Mouse (Mus musculus) left cerebral cortex, adult 8-10 months (tissue): ENCODE data around the gene Plcd1. TPM values are rescaled to one million over a fixed set of nuclear protein-coding genes. Genes with fewer than 3 reads are reported as not detected.
A peak's percentile ranks its signal among the peaks of the same experiment; 100 is the strongest.

Source experiments
- DNase-seq, 2 experiments: peaks; one replicate each; pipeline ENCODE4 v3.0.0; 2022; ENCODE audit warnings: low spot score in 2 of 2
- total RNA-seq, 4 experiments: library from RNA; stranded (reverse); gene quantifications; 2 replicates each; pipeline ENCODE4 v1.2.4; 2022

The Plcd1 gene
- total RNA-seq, 4 experiments from 2014 or later = 13.4 to 15.3 (median 14.4) TPM

DNA sequence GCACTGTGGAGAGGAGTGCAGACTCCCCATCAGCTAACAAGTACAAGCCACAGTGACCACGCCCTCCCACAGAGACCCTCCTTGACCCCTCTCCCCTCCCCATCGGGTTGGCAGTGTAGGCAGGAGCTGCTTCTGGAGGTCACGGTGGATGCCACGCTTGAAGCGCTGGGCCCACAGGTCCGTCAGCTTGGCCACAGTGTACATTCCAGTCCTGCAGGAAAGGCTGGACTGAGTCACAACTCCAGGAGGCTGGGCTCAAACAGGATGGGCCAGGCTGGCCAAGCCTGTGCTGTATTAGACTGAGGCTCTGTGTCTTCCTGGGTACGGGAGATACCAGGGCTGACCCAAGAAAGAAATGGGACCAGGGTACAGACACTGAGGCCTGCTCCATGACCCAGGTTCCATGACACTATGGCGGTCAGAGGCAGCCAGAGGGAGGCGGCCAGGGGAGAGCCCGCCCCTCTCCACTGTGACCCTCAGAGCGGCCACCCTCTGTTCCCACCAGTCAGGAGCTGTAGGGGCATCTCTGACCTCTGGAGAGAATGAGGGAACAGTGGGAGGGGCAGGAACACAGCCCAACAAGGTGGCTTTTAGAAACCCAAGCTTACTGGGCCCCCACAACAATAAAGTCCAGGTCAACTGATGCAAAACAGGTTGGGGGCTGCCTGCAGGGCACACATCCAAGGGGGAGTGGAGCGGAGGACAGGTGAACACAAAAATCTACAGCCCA is 1.6 kb downstream of the Plcd1 start:
- no peak for DNase-seq

DNA sequence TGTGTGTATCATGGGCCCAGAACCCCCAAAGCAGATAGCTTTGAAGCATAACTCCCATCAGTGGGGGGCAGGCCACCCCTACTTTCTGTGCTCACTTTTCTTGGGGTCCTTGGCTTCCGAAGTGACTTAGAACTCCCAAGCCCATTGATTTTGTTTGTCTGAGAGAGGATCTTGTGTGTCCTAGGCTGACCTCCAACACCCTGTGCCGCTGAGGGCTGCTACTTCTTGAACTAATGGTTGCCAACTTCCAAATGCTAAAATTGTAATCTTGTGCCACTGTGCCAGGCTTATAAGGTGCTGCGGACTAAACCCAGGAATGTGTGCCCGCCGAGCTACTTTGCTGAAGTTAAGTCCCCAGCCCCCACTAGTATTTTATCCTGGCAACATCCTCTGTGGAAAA is 2.8 kb downstream of the Plcd1 start:
- no peak for DNase-seq

DNA sequence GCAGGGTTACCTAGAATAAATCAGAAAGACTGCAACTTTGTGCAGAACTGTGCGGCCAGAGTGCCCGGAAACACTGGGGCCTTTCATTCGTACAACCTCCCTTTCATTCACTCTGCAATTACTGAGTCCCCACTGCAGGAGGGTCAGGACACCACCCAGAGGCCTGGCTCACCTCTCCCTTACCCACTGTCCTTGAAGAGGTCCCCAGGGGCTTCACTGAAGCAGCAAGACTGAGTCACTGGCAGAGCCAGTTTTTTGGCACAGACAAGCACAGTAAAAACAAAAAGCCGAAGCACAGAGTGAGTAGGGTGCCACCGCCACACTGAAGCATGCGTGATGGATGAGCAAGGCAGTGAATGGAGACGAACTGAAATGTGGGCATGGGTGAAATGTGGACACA is 3.9 kb downstream of the Plcd1 start:
- DNase-seq = no peak

DNA sequence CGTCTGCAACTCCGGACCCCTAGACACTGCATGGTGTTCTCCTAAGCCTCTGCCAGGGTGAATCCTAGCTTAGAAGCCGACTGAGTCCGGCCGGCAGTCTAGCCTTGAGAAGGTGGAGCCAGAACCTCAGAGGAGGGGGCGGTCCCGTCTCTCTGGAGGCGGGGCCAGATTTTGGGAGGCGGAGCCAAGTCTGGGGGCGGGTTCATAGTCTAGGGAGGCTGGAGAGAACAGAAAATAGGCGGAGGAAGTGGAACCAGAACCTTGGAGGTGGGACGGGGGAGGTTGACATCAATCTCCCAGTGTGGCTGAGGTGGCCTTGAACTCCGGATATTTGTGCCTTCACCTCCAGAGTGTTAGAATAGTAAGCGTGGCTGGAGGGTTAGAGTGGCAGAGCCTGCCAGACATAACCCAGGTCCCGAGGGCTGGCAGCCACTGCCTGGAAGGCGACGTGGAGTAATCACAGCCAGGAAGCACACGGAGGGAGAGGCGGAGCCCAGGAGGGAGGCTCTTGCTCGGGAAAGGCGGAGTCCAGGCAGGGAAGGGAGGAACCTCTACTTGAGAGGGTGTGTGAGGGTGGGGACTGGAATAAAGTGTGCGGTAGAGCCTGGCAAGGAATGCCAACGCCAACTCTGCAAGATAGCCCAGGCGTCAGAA is 5.0 kb downstream of the Plcd1 start:
- DNase-seq = peak; percentile 63 to 65

DNA sequence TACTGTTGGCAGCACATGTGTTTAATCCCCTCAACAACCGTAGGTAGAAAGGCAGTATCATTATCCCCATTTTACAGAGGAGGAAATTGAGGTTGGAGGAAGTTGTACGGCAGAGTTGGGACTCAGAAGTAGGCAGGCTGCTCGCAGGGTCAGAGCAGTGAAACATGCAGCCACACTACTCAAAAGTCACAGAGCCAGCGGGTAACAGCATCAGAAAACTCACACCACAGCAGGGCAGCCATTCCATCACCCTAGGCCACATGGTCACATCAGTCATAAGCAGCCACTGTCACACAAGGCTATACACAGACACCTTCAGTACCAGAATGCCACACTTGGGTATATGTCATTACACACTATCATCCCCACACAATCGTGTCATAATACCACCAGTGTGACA is 6.0 kb downstream of the Plcd1 start:
- DNase-seq = no peak

DNA sequence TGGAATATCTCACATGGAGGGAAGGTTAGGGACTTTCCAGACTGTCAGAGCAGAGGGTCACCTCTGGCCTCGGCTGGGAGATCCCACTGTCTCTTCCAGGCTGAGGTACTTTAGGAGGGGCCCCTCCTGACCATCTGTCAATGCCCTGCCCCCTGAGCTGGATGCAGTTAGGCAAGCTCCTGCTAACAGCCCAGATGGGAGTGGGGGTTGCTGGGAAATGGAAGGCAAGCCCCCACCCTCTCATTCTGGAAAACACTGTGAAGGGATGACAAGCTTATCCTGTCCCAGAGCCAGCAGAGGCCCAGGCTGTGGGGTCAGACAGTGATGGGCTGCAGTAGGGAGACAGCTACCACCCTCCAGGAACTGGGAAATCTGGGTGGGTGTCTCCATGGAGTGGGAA is 6.9 kb downstream of the Plcd1 start:
- DNase-seq = no peak

DNA sequence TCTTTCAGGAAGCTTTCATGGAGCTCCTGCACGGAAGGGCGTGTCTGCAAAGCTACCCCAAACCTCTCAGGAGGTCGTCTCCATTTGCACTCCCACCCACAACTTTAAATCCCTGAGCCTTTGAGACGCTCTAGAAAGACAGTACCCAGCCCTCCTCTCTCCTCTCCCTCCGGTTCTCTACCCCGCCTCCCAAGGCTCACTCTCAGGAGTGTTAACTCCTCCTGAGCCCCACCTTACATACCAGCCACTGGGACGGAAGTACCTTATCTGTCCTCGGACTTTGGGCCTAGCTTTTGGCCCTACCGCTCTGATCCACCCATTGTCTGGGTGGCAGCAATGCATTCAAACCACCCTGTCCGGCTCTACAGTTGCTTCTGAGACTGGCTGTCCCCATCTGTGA is 9.3 kb downstream of the Plcd1 start:
- DNase-seq = no peak

DNA sequence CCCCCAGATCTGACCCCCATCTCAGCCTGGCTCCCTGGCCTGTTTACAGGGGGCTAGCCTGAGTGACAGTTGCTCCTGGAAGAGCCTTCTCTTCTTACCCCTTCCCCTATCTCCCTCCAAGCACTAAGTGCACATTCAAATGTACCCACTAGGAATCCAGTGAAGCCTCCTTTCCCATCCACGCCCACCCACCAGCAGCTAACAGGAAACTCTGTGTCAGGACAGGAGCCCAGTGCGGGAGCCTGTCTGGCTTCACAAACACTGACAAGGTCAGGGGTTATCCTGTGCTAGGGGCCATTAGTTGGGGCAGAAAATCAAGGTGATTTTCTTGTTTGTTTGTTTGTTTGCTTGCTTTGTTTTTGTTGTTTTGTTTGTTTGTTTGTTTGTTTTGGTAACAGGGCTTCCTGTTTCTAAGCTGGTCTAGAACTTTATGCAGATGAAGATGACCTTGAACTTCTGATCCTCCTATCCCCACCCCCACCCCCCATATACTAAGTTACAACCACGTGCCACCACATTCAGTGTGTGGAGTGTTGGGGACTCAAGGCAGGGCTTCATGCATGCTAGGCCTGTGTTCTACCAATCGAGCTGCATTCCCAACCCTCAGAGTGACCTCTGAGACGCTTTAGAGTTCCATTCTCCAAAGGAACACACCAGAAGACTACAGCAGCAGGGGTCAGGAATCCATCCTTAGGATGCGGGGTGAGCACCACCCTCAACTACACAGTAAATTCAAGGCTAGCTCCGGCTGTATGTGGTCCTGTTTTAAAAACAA is 10.5 kb downstream of the Plcd1 start:
- no peak for DNase-seq

DNA sequence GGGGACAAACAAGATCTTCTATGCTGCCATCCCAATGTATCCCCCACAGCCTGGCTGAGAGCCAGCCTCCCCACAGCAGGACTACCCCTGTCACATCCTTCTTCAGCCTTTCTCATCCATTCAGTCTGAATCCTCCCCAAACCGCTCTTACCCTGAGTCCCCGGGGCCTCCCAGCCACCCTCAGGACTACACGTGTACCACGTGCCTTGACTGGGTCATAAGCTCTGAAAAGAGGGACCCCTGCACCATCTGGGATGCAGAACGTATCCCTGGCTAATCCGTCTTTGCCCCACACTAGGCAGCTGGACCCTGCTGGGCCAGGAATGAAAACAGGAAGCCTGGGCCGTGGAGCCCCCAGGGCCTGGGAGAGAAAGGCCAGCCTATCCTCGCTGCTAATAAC is 11.3 kb downstream of the Plcd1 start:
- DNase-seq = no peak

DNA sequence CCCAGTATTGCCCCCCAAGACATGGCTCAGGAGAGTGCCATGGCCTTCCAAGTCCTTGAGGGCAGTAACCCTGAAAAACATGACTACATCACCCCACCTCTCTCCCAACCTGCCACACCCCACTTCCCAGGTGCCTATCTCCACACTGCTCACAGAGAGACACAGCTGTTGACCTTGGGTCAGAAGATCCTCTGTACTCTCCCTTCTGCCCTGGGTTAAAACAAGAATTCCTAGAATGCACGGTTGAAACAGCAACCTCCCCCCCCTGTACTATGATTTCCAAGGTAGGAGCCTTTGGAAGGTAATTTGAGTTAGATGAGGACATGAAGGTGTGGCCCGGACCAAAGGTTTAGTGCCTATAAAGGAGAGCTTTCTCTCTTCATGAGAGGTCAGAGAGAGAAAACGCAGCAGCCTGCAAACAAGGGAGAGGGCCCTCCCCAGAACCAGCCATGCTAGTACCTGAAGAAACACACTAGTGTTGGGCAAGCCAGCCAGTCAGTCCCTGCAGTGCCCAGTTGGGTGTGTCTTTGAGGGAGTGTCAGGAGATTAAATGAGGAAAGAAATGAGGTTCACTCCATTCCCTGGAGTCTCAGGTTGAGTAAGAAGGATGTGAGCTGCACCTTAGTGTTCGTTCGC is 13.1 kb downstream of the Plcd1 start:
- DNase-seq = no peak

DNA sequence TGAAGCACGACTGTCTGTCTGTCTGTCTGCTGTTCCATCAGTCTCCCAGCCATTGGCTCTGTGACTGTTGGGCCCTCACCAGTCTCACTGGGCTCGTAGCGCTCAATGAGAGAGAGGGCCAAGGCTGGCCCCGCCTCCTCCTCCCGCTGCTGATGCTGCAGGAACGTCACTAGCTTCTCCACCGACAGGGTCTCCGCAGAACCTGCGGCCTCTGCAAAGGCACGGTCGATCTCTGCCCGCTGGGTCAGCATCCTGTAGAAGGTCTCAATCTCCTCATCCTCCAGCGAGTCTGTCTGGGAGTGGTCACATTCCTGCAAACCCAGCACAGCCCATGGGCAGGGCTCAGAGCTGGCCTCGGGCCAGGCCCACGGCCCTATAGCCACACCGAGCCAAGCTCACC is 17.6 kb downstream of the Plcd1 start:
- DNase-seq = no peak

DNA sequence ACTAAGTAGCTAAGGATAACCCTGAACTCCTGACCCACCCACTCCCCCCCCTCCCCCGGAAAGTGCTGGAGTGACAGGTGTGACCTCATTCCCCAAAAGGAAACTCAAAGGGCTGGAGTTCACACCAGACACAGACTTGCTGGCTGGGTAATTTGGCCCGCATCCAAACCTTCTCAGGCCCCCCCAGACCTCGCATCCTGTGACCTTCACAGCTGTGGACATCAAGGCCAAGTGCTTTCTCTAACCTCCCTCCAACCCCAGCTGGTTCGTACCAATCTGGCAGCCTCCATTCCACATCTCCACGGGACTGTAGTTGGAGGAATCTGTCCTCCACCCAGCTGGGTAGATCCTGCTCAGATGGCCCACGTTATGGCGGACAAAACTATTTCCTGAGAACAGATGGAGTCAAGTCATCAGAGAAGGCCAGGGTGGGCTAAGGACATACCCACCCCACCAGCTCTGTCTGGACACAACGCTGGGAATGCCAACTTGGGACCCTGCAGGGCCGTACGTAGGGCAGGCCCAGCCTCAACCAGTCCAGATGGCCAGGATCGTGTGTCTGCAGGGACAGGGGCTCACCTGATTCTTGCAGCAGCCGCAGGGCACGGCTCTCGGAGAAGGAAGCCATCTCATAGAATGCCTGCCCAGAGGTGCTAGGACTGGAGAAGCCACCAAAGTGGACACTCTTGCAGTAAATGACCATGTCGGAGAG is 20.0 kb downstream of the Plcd1 start:
- no peak for DNase-seq

DNA sequence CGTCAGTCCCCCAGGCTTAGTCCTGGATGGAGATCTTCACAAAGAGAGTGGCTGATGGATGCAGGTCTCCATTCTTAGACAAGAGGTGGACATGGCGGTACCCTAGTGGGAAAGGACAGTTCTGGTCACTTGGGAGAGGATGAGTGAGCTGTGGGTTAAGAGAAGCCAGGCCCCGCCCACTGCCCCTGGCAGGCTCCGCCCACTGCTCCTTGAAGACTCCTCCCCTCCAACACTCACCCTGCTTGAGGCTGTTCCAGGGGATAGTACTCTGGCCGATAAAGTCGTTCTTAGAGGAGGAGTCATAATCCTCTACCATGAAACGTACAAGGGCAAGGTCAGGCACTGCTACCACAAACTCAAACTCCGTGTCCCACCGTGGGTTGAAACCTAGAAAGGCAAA is 21.5 kb downstream of the Plcd1 start:
- DNase-seq = no peak

DNA sequence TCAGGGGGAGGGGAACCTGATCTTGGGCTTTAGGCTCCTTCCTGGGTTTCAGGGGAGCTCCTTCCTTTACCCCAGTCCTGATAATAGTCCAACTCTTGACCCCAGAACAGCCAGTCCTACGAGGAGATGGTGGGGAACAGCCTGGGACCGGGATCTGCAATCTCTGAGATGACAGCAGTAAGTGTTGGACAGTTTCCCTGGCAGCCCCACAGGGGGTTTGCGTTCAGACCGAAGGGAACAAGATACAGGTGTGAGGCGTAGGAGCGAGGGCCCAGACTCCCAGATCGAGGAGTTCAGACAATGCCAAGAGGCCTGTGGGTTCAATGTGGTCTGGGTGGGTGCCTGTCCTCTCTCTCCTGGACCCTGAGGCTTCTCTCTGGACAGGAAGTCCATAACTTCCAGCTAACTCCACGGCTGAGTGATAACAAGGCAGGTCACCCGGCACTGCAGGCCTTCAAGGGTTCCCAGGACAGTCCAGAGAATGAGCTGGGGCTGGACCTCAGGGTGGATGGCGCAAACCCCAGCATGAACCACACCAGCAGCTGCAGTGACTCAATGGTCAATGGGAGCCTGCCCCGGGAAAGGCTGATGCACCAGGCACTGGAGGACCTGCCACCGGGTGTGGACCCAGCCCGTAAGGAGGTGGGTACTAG is 23.0 kb downstream of the Plcd1 start:
- DNase-seq = no peak

DNA sequence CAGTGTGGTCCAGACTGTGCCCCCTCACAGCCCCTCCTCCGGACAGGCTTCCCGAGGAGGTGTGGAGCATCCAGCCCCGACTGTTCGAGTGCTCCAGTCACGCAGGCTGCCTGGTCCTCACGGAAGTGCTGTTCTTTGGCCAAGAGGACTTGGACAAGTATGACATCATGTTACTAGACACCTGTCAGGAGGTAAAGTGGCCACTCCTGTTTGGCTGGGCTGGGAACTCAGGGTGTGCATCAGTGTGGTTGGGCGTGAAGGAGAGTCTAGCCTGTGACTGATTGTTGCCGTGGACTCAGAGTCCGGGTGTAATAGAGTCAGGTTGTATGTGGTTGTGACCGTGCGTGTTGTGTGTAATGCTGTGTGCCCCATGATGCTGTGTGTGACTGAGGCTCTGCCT is 25.0 kb downstream of the Plcd1 start:
- DNase-seq = no peak

DNA sequence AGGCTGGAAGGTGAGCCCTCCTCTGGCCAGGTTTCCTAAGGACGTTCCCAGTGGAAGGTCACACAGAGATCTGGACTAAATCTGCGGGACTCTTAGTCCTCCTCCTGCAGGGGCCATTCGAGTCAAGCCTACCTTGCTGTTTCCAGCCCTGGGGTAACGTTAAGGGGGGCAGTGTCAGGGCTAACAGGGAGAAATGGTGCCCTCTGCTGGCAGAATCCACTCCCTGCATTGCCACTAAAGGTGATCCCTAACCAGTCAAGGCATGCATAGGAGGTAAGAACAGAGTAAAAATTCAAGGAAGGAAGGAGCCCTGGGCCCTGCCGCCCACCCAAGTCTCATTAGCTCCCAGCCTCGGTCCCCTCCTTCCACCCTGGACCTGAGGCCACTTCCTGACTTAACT is 25.7 kb downstream of the Plcd1 start:
- peak; percentile 64 to 85 for DNase-seq

DNA sequence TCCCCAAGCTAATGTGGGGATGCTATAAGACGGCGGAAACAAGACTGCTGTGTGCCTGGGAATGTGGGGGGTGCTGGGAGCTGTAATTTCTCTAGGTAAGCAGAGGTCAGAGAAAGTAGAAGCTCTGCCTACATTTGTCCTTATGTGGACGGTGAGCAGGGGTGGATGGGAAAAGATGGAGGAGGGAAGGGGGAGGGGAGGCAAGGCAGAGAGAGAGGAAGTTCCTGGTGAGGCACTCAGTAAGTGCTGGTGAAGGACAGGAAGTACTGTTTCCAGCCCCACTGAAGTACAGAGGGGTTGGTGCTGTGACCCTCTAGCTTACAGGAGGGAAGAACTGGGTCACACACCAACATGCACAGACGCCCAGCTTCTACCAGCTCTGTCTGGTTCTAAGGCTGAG is 29.0 kb downstream of the Plcd1 start:
- DNase-seq = no peak

DNA sequence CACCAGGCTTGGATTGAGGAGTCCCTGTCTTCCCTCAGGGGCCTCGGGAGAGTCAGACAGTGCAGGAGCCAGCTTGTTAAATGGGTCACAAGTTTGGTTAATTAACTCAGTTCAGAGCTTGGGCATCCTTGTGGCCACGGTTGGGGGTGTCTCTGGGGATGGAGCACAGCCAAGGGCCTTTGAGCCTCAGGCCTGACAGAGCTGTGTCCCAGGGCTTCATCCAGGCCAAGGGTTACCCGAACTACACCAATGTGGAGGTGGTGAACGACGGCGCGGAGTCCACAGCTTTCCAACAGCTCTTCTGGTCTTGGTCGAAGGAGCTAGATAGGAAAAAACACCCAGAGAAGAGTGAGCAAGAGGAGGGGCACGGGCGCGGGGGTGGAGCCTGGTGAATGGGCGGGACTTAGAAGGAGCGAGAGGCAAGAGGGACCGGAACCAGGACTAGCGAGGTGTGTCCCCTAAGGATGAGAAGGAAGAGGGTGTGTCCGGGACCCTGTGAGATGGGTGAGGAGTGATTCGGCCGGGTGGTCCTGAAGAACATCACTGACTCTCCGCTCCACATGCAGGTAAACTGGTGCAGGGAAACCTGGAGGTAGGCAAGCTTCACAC is 30.2 kb downstream of the Plcd1 start:
- DNase-seq = no peak

DNA sequence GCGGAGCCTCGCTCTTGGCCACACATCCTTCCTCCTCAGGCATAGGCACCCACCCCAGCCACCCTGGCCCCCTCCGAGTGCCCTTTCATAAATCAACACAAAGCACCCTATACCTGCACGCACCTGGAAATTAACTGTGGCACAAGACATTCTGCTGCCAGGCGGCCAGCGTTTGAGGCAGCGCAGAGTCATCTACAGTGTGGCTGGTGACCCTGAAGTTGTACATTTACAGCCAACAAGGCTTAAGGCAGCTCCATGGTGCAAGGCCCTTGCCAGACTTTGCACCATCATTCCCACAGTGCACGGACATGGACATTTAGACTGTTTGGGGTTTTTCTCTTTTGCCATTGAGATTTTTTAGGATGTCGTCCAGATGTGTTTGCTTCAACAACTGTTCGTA is 32.6 kb downstream of the Plcd1 start:
- no peak for DNase-seq

DNA sequence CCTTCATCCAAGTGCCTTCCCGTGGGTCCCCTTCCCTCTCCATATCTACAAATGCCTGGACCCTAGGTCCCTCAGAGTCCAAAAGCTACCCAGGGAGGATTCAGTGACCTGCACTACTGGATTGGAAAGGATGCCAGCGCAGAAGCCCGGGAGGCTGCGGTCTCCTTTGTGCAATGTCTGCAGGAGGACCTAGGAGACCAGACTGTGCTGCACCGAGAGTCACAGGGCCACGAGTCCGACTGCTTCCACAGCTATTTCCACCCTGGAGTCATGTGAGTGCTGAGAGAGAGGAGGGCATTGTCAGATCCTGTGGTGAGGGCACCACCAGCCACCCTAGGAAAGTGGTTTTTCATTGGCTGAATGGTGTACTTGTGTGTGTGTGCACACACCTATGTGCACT is 35.1 kb downstream of the Plcd1 start:
- no peak for DNase-seq

DNA sequence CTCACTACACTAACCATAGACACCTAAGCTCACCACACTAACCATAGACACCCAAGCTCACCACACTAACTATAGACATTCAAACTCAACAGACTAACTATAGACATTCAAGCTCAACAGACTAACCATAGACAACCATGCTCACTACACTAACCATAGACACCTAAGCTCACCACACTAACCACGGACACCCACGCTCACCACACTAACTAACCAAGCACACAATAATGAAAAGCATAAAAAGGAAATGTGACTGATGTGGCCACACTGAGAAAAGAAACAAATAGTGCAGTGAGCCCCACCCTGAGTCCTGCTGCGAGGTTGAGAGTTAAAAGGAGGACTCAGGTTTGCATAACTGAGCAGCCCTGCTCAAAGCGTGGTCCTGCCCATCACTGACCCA is 38.0 kb downstream of the Plcd1 start:
- DNase-seq = no peak
